Mouse (Mus musculus) C2C12 (cell line): ENCODE results near the gene Mical2.

Experiments
- CEBPB ChIP-seq: IDR thresholded peaks from one replicate; pipeline ENCODE4 v1.6.1; 2011; ENCODE audit warnings: low read depth, mild to moderate bottlenecking, control low read depth, moderate library complexity
- CTCF ChIP-seq: IDR thresholded peaks from one replicate; pipeline ENCODE4 v1.5.1; 2011; ENCODE audit not compliant: control insufficient read depth, insufficient read depth, insufficient read length

DNA sequence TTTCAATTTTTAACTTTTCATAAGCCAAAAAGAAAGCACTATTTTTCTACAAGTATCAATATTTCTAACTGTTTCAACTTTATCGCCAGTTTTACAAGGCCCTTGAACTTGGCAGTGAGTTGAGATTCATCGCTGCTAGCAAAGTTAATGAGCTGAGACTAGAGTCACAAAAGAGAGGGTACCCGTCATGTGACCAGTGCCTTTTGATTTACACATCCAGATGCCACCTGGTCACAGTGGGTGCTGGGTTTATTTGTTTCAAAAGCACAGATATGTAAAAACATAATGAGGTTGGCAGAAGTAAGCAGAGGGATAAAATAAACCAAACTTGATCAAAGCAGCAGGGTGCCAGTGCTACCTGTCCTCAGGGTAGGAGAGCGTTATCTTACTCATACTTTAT, 126.3 kb downstream of the Mical2 start:
- TF ChIP-seq CTCF (no peak), CEBPB (no peak)
